Comparison of ENCODE assay signal across 10 mouse cellular contexts in genomic region chr4:107774868-107775267, GRCm38 (mm10).
"Had no signal": no experiment of that assay in that cellular context is flagged by ENCODE, and none has a peak within 500 bp of the region (broad histone marks: within the 10 kb centered on the region; RNA-seq: fewer than 3 reads in every experiment).

No protein-coding gene starts in this region.

- H3K9me3 ChIP-seq: intestine, embryonic 15.5 days; kidney, embryonic 15.5 days; limb, embryonic 13.5 days; neural tube, embryonic 12.5 days had no signal

- DNase-seq: kidney, adult 18-20 months; kidney, postnatal 14 days; liver, embryonic 13.5 days; lung, adult 18-20 months; right cerebral cortex, postnatal 14 days; thymus, postnatal 36 days had no signal

- H3K27me3 ChIP-seq: intestine, embryonic 15.5 days; kidney, embryonic 15.5 days; liver, embryonic 13.5 days had no signal

- H3K4me2 ChIP-seq: intestine, embryonic 15.5 days; kidney, embryonic 15.5 days; limb, embryonic 13.5 days; liver, embryonic 13.5 days had no signal

- ATAC-seq: intestine, embryonic 15.5 days had no signal

- H3K9ac ChIP-seq: intestine, embryonic 15.5 days; kidney, embryonic 15.5 days; limb, embryonic 13.5 days; liver, embryonic 13.5 days; neural tube, embryonic 12.5 days had no signal

- H3K4me3 ChIP-seq: intestine, embryonic 15.5 days; kidney, embryonic 15.5 days; limb, embryonic 13.5 days; liver, embryonic 13.5 days; neural tube, embryonic 12.5 days had no signal

- H3K36me3 ChIP-seq: intestine, embryonic 15.5 days; kidney, embryonic 15.5 days; limb, embryonic 13.5 days; liver, embryonic 13.5 days; neural tube, embryonic 12.5 days had no signal

- H3K27ac ChIP-seq: intestine, embryonic 15.5 days; kidney, embryonic 15.5 days; limb, embryonic 13.5 days; liver, embryonic 13.5 days; neural tube, embryonic 12.5 days had no signal
